Mouse (Mus musculus) cortical plate, adult 2 months (tissue): ENCODE data around the gene Pan3.

Experiments
- CTCF ChIP-seq: fragments of 200-500 bp; IDR thresholded peaks from 2 replicates; pipeline ENCODE4 v1.5.1; 2011; ENCODE audit warnings: mild to moderate bottlenecking, control low read depth, low read length; ENCODE audit not compliant: insufficient read depth; ENCODE audit errors: extremely low read depth
- POLR2A ChIP-seq: fragments of 200-500 bp; IDR thresholded peaks from 2 replicates; pipeline ENCODE4 v1.6.1; 2011; ENCODE audit warnings: mild to moderate bottlenecking, low read length, control low read depth; ENCODE audit not compliant: insufficient read depth; ENCODE audit errors: extremely low read depth

DNA sequence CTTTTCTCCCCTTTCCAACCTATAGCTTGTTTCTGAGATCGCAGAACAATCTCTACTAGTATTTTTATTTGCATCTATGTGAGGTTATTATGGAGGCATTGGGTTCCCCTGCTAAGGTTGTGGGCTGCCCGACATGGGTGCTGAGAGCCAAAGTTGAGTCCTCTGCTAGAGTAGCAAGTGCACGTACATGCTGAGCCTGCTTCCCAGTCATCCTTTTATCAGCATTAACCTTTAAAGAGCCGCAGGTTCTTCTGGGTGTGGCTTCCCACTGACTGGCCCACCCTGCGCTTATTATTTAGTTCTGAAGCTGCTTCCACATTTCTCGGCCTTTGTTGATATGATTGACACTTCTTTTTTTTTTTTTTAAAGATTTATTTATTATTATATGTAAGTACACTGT is 14.3 kb downstream of the Pan3 start:
- TF ChIP-seq CTCF, result no peak
- no peak for TF ChIP-seq POLR2A
